Mouse (Mus musculus) right cerebral cortex, postnatal 14 days (tissue): ENCODE results near the gene Gm20403.
"Not testable (repeated sequence)": the region's sequence is repeated elsewhere in the genome, so short reads cannot be mapped to it uniquely, and the experiment has no call there.

Experiments
- DNase-seq: peaks from one replicate; pipeline ENCODE4 v3.0.0; 2022

The Gm20403 gene

GRCm38 (mm10) chr12:54992814-54993213 lies 6.5 kb upstream of the Gm20403 start:
- DNase-seq = no peak

- DNase-seq = no peak
These were observed 2.1 kb upstream of the Gm20403 start for GRCm38 (mm10) chr12:54988323-54988850.

GRCm38 (mm10) chr12:54987156-54987555 lies 827 bp upstream of the Gm20403 start:
- DNase-seq = no peak

GRCm38 (mm10) chr12:54985257-54986051 lies 875 bp downstream of the Gm20403 start:
- DNase-seq = peak; percentile 42

GRCm38 (mm10) chr12:54984701-54985256 lies 1.6 kb downstream of the Gm20403 start:
- peak; percentile 29 for DNase-seq

- no peak for DNase-seq
These were observed 3.2 kb downstream of the Gm20403 start for GRCm38 (mm10) chr12:54982935-54983715.

- no peak for DNase-seq
These were observed 4.4 kb downstream of the Gm20403 start for GRCm38 (mm10) chr12:54981962-54982361.

GRCm38 (mm10) chr12:54980939-54981338 lies 5.4 kb downstream of the Gm20403 start:
- DNase-seq = no peak

GRCm38 (mm10) chr12:54980532-54980931 lies 5.8 kb downstream of the Gm20403 start:
- DNase-seq = no peak

GRCm38 (mm10) chr12:54969033-54969432 lies 17.3 kb downstream of the Gm20403 start:
- no peak for DNase-seq

- DNase-seq = no peak
These were observed 20.7 kb downstream of the Gm20403 start for GRCm38 (mm10) chr12:54965532-54966160.

- no peak for DNase-seq
These were observed 26.8 kb downstream of the Gm20403 start for GRCm38 (mm10) chr12:54959569-54959968.

- DNase-seq = no peak
These were observed 29.4 kb downstream of the Gm20403 start for GRCm38 (mm10) chr12:54956974-54957373.

- DNase-seq = no peak
These were observed 29.9 kb downstream of the Gm20403 start for GRCm38 (mm10) chr12:54956457-54956856.

GRCm38 (mm10) chr12:54946116-54946515 lies 40.2 kb downstream of the Gm20403 start:
- no peak for DNase-seq

GRCm38 (mm10) chr12:54942586-54943157 lies 43.7 kb downstream of the Gm20403 start:
- DNase-seq = not testable (repeated sequence)

GRCm38 (mm10) chr12:54937581-54938343 lies 48.6 kb downstream of the Gm20403 start:
- DNase-seq = not testable (repeated sequence)
